Mouse (Mus musculus) stomach, embryonic 16.5 days (tissue): ENCODE measurements around the gene Gne. TPM values are rescaled to one million over a fixed set of nuclear protein-coding genes. Genes with fewer than 3 reads are reported as not detected.
A peak's percentile ranks its signal among the peaks of the same experiment; 100 is the strongest.

Source experiments
- ATAC-seq: fragments of 200-750 bp; cut with Nextera tagmentation; 2 replicates; pipeline ENCODE4 v1.8.0; 2017; ENCODE audit warnings: moderate number of reproducible peaks, moderate TSS enrichment; ENCODE audit not compliant: insufficient read depth, low FRiP score
- H3K27ac ChIP-seq: fragments of 300-500 bp; sonication (generic); 2 replicates; pipeline ENCODE4 v1.5.1; 2014; ENCODE audit warnings: low read length
- H3K27me3 ChIP-seq: fragments of 300-500 bp; sonication (generic); 2 replicates; pipeline ENCODE4 v1.6.1; 2014; ENCODE audit warnings: low read length, control low read depth, mixed read lengths; ENCODE audit not compliant: control insufficient read depth, insufficient read depth
- H3K36me3 ChIP-seq: fragments of 300-500 bp; sonication (generic); 2 replicates; pipeline ENCODE4 v1.6.1; 2014; ENCODE audit warnings: low read length; ENCODE audit not compliant: control insufficient read depth, insufficient read depth
- H3K4me1 ChIP-seq: fragments of 300-500 bp; sonication (generic); 2 replicates; pipeline ENCODE4 v1.6.1; 2014; ENCODE audit warnings: low read length, control low read depth, mixed read lengths; ENCODE audit not compliant: control insufficient read depth, insufficient read depth
- H3K4me2 ChIP-seq: fragments of 300-500 bp; sonication (generic); 2 replicates; pipeline ENCODE4 v1.6.1; 2014; ENCODE audit warnings: low read depth, low read length, mixed read lengths
- H3K4me3 ChIP-seq: fragments of 300-500 bp; sonication (generic); replicated peaks from 2 replicates; pipeline ENCODE4 v1.5.1; 2014; ENCODE audit warnings: mild to moderate bottlenecking, low read length
- H3K9ac ChIP-seq: fragments of 300-500 bp; sonication (generic); 2 replicates; pipeline ENCODE4 v1.6.1; 2014; ENCODE audit warnings: low read length
- H3K9me3 ChIP-seq: fragments of 300-500 bp; sonication (generic); replicated peaks from 2 replicates; pipeline ENCODE4 v1.6.1; 2016; ENCODE audit warnings: low read length, control low read depth; ENCODE audit not compliant: control insufficient read depth
- WGBS: fragments of 180-500 bp; shearing (Covaris S2); extraction: QIAGEN DNeasy Blood & Tissue Kit; methylation state at CpG from one replicate; pipeline ENCODE4 v1.1.7; 2014; 5-methylcytosine and 5-hydroxymethylcytosine counted together
- polyA plus RNA-seq: library from polyadenylated mRNA; unstranded; fragments of >200 nt; fragmentation: Nextera tagmentation; extraction: Ambion mirVana; gene quantifications from 2 replicates; pipeline ENCODE4 v1.2.1, GENCODE M21; 2015

Gene Gne
- polyA plus RNA-seq, 1 experiment from 2014 or later, result 30.0 TPM

GRCm38 (mm10) chr4:44078358-44078933 lies 5.5 kb downstream of the Gne start:
- no peaks in the 10 kb centered on the region for H3K9me3 ChIP-seq
- H3K4me2 ChIP-seq, result no peak overlapping the region
- no peaks in the 10 kb centered on the region for H3K4me1 ChIP-seq
- WGBS, result 80% methylated on average over 7 of the region's 7 CpGs
- ATAC-seq, result no peak
- no peak overlapping the region for H3K27ac ChIP-seq
- H3K9ac ChIP-seq, result no peak overlapping the region
- H3K27me3 ChIP-seq, result no peaks in the 10 kb centered on the region
- no peak overlapping the region for H3K4me3 ChIP-seq
- H3K36me3 ChIP-seq, result no peaks in the 10 kb centered on the region

GRCm38 (mm10) chr4:44074422-44074821 lies 9.6 kb downstream of the Gne start:
- Histone ChIP-seq H3K4me1 (peaks cover 16% of the 10 kb centered on the region), H3K4me3 (no peak overlapping the region), H3K4me2 (no peak overlapping the region), H3K9me3 (no peaks in the 10 kb centered on the region), H3K9ac (no peak overlapping the region), H3K27ac (no peak overlapping the region), H3K27me3 (no peaks in the 10 kb centered on the region), H3K36me3 (no peaks in the 10 kb centered on the region)
- WGBS, result 66% methylated on average over 4 of the region's 4 CpGs
- ATAC-seq, result no peak

GRCm38 (mm10) chr4:44073799-44074198 lies 10.2 kb downstream of the Gne start:
- ATAC-seq, result no peak
- no peak overlapping the region for H3K4me2 ChIP-seq
- WGBS, result 81% methylated on average over 3 of the region's 3 CpGs

GRCm38 (mm10) chr4:44072873-44073441 lies 11.0 kb downstream of the Gne start:
- no peaks in the 10 kb centered on the region for H3K27me3 ChIP-seq
- H3K4me2 ChIP-seq, result peak overlapping the region; percentile 86
- WGBS, result 9% methylated on average over 9 of the region's 9 CpGs
- peak; percentile 50; the same call in 1 of the 2 replicates for ATAC-seq
- no peaks in the 10 kb centered on the region for H3K36me3 ChIP-seq
- peak overlapping the region; percentile 87 for H3K4me3 ChIP-seq
- no peaks in the 10 kb centered on the region for H3K9me3 ChIP-seq
- peak overlapping the region; percentile 92 for H3K27ac ChIP-seq
- peaks cover 16% of the 10 kb centered on the region for H3K4me1 ChIP-seq
- peak overlapping the region; percentile 86 for H3K9ac ChIP-seq

More at GRCm38 (mm10) chr4:44073799-44074198, 10.2 kb downstream of the Gne start:
- H3K9me3 ChIP-seq, result no peaks in the 10 kb centered on the region
- peaks cover 16% of the 10 kb centered on the region for H3K4me1 ChIP-seq
- H3K9ac ChIP-seq, result no peak overlapping the region
- H3K36me3 ChIP-seq, result no peaks in the 10 kb centered on the region
- no peak overlapping the region for H3K4me3 ChIP-seq
- H3K27me3 ChIP-seq, result no peaks in the 10 kb centered on the region
- no peak overlapping the region for H3K27ac ChIP-seq

- Histone ChIP-seq H3K4me2 (peak overlapping the region; percentile 86), H3K9me3 (no peaks in the 10 kb centered on the region), H3K27ac (peak overlapping the region; percentile 92), H3K4me3 (peak overlapping the region; percentile 87), H3K36me3 (no peaks in the 10 kb centered on the region), H3K27me3 (no peaks in the 10 kb centered on the region), H3K9ac (peak overlapping the region; percentile 86), H3K4me1 (peaks cover 16% of the 10 kb centered on the region)
- peak; percentile 97 for ATAC-seq
- under 1% methylated on average over 70 of the region's 70 CpGs for WGBS
Measured at GRCm38 (mm10) chr4:44072146-44072872, 11.7 kb downstream of the Gne start.

- Histone ChIP-seq H3K4me1 (peaks cover 16% of the 10 kb centered on the region), H3K9me3 (no peaks in the 10 kb centered on the region), H3K36me3 (no peaks in the 10 kb centered on the region), H3K4me2 (peak overlapping the region; percentile 86), H3K27ac (peak overlapping the region; percentile 92), H3K4me3 (peak overlapping the region; percentile 87), H3K9ac (peak overlapping the region; percentile 86), H3K27me3 (no peaks in the 10 kb centered on the region)
- peak; percentile 14; the same call in 1 of the 2 replicates for ATAC-seq
- 3% methylated on average over 11 of the region's 11 CpGs for WGBS
Measured at GRCm38 (mm10) chr4:44071741-44072145, 12.2 kb downstream of the Gne start.

GRCm38 (mm10) chr4:44070641-44071040 lies 13.3 kb downstream of the Gne start:
- Histone ChIP-seq H3K27ac (no peak overlapping the region), H3K4me2 (peak overlapping the region; percentile 86), H3K9me3 (no peaks in the 10 kb centered on the region), H3K36me3 (no peaks in the 10 kb centered on the region), H3K27me3 (no peaks in the 10 kb centered on the region), H3K9ac (peak overlapping the region; percentile 86; the same call in 1 of the 2 replicates), H3K4me3 (peak overlapping the region; percentile 87; the same call in 1 of the 2 replicates), H3K4me1 (peaks cover 16% of the 10 kb centered on the region)
- no peak for ATAC-seq
- WGBS, result 80% methylated on average over 4 of the region's 4 CpGs

GRCm38 (mm10) chr4:44069411-44069810 lies 14.6 kb downstream of the Gne start:
- ATAC-seq, result no peak
- no peak overlapping the region for H3K27ac ChIP-seq
- no peaks in the 10 kb centered on the region for H3K36me3 ChIP-seq
- WGBS, result 93% methylated on average over 4 of the region's 4 CpGs
- no peak overlapping the region for H3K4me3 ChIP-seq
- no peak overlapping the region for H3K9ac ChIP-seq
- H3K27me3 ChIP-seq, result no peaks in the 10 kb centered on the region
- H3K4me1 ChIP-seq, result peaks cover 18% of the 10 kb centered on the region
- H3K4me2 ChIP-seq, result no peak overlapping the region
- no peaks in the 10 kb centered on the region for H3K9me3 ChIP-seq

GRCm38 (mm10) chr4:44068736-44069135 lies 15.2 kb downstream of the Gne start:
- no peak overlapping the region for H3K4me3 ChIP-seq
- 0 out of 2 replicates have a peak overlapping the region, but pooled peaks have one; percentile 14 for H3K9ac ChIP-seq
- peaks cover 18% of the 10 kb centered on the region for H3K4me1 ChIP-seq
- H3K27me3 ChIP-seq, result no peaks in the 10 kb centered on the region
- H3K36me3 ChIP-seq, result no peaks in the 10 kb centered on the region
- H3K27ac ChIP-seq, result peak overlapping the region; percentile 7; the same call in 1 of the 2 replicates
- no peak for ATAC-seq
- no peaks in the 10 kb centered on the region for H3K9me3 ChIP-seq
- WGBS, result 50% methylated on average over 9 of the region's 9 CpGs
- 0 out of 2 replicates have a peak overlapping the region, but pooled peaks have one; percentile 9 for H3K4me2 ChIP-seq
